Mouse (Mus musculus): ENCODE measurements around the gene Sec62. TPM values are rescaled to one million over a fixed set of nuclear protein-coding genes. Genes with fewer than 3 reads are reported as not detected.

Sec62 gene
- polyA plus RNA-seq, 1 experiment from 2014 or later = 102 TPM

- no peaks in the 10 kb centered on the region for H3K36me3 ChIP-seq (ENCODE audit: control insufficient read depth, insufficient read depth, low read length)
- DNase-seq (no peak), ATAC-seq (ENCODE audit: low FRiP score, low TSS enrichment) (no peak)
- no peak overlapping the region for H3K4me2 ChIP-seq (ENCODE audit: low read length)
- H3K27ac ChIP-seq (replicated peaks; ENCODE audit: low read depth, low read length) = no peak overlapping the region
- H3K4me3 ChIP-seq (replicated peaks; ENCODE audit: low read depth, low read length) = no peak overlapping the region
- 78% methylated on average over 10 of the region's 10 CpGs for WGBS
- no peaks in the 10 kb centered on the region for H3K9me3 ChIP-seq (ENCODE audit: control insufficient read depth, low read length)
- no peaks in the 10 kb centered on the region for H3K4me1 ChIP-seq (ENCODE audit: control insufficient read depth, insufficient read depth, low read length)
- H3K27me3 ChIP-seq (ENCODE audit: control insufficient read depth, insufficient read depth, low read length) = no peaks in the 10 kb centered on the region
- no peak overlapping the region for H3K9ac ChIP-seq (replicated peaks; ENCODE audit: low read length)
Measured at GRCm38 (mm10) chr3:30769755-30770515, 22.7 kb upstream of the Sec62 start.

DNA sequence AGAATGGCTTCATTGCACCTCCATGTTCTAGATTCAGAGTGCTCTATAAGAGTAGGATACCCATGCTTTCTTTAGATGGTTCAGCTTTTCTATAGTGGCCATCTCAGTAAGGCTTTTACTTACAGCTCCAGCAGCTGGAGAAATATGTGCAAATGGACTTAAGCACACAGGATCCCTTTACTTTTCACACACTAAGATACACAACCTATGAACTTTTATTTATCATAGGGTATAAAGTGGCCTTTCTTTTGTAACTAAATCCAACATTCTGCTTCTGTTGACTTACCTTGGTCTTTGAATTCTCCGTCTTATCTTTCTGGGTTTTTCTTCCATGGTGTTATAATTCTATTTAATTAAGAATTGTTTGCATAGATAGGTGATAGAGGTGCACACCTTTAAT, 21.1 kb upstream of the Sec62 start:
- ATAC-seq (ENCODE audit: low FRiP score, low TSS enrichment) (no peak), DNase-seq (no peak)
- Histone ChIP-seq H3K4me1 (ENCODE audit: control insufficient read depth, insufficient read depth, low read length) (no peaks in the 10 kb centered on the region), H3K9me3 (ENCODE audit: control insufficient read depth, low read length) (no peaks in the 10 kb centered on the region), H3K27me3 (ENCODE audit: control insufficient read depth, insufficient read depth, low read length) (no peaks in the 10 kb centered on the region), H3K4me3 (replicated peaks; ENCODE audit: low read depth, low read length) (no peak overlapping the region), H3K9ac (replicated peaks; ENCODE audit: low read length) (no peak overlapping the region), H3K36me3 (ENCODE audit: control insufficient read depth, insufficient read depth, low read length) (no peaks in the 10 kb centered on the region), H3K27ac (replicated peaks; ENCODE audit: low read depth, low read length) (no peak overlapping the region), H3K4me2 (ENCODE audit: low read length) (no peak overlapping the region)
- 96% methylated on average over 1 of the region's 1 CpGs for WGBS

DNA sequence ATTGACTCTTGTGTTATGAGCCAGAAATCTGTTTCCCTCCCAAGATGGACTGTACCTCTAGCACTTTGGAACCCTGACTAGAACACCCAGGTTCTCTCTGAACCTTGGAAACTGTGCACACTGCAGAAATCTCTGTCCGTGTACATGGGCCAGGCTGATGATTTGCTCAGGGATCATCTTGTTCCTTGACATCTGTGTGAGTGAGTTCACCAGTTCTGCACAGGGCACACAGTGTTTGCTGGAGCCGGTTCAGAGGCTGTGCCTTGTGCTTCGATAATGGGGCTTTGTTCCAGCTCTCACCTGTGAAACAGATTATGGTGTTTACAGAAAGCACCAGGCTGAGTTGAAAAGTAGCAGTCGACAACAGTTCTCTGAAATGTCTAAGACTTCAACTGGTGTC, 20.0 kb upstream of the Sec62 start:
- Histone ChIP-seq H3K36me3 (ENCODE audit: control insufficient read depth, insufficient read depth, low read length) (no peaks in the 10 kb centered on the region), H3K9ac (replicated peaks; ENCODE audit: low read length) (no peak overlapping the region), H3K4me1 (ENCODE audit: control insufficient read depth, insufficient read depth, low read length) (no peaks in the 10 kb centered on the region), H3K9me3 (ENCODE audit: control insufficient read depth, low read length) (no peaks in the 10 kb centered on the region), H3K4me3 (replicated peaks; ENCODE audit: low read depth, low read length) (no peak overlapping the region), H3K27me3 (ENCODE audit: control insufficient read depth, insufficient read depth, low read length) (no peaks in the 10 kb centered on the region), H3K27ac (replicated peaks; ENCODE audit: low read depth, low read length) (no peak overlapping the region), H3K4me2 (ENCODE audit: low read length) (no peak overlapping the region)
- 81% methylated on average over 4 of the region's 4 CpGs for WGBS
- DNase-seq (no peak), ATAC-seq (ENCODE audit: low FRiP score, low TSS enrichment) (no peak)

DNA sequence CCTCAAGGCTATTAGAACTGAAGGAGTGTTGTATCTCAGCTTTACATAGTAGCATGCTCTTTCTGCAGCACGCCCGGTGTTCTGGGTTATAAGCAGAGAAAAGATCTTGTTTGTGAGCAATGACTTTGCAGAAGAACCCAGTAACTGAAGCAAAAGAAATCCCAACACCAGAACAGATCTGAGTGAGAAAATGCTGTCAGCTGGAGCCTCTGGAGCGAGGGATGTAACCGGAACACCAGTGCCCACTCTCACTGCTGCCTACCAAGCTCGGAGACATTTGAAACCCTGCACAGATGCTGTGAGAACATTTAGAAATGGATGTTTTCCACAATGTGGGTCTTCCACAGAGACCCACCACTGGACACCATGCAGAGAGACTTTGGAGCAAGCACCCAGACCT, 18.0 kb upstream of the Sec62 start:
- Histone ChIP-seq H3K27ac (replicated peaks; ENCODE audit: low read depth, low read length) (no peak overlapping the region), H3K4me1 (ENCODE audit: control insufficient read depth, insufficient read depth, low read length) (no peaks in the 10 kb centered on the region), H3K9me3 (ENCODE audit: control insufficient read depth, low read length) (no peaks in the 10 kb centered on the region), H3K4me3 (replicated peaks; ENCODE audit: low read depth, low read length) (no peak overlapping the region), H3K4me2 (ENCODE audit: low read length) (no peak overlapping the region), H3K9ac (replicated peaks; ENCODE audit: low read length) (no peak overlapping the region), H3K36me3 (ENCODE audit: control insufficient read depth, insufficient read depth, low read length) (no peaks in the 10 kb centered on the region), H3K27me3 (ENCODE audit: control insufficient read depth, insufficient read depth, low read length) (no peaks in the 10 kb centered on the region)
- WGBS = 97% methylated on average over 5 of the region's 5 CpGs
- ATAC-seq (ENCODE audit: low FRiP score, low TSS enrichment) (no peak), DNase-seq (no peak)

DNA sequence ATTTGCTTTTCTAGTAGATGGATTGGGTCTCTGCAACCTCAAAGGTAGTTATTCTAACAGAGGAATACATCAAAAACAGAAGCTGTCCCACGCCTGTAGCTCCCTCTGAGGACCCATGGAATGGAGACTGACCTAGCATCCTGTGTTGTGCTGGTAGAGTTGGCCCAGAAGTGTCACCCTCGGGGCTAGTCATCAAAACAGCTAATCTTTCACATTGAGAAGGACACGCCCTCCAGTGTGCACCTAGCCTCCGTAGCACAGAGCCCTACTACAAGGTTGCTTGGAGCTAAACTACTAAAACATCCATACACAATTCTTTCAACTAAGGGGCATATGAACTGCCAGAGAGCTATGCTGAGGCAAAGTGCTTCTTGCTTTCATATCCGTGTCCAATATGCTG, 14.7 kb upstream of the Sec62 start:
- 81% methylated on average over 5 of the region's 5 CpGs for WGBS
- no peaks in the 10 kb centered on the region for H3K27me3 ChIP-seq (ENCODE audit: control insufficient read depth, insufficient read depth, low read length)
- H3K9ac ChIP-seq (replicated peaks; ENCODE audit: low read length) = no peak overlapping the region
- H3K9me3 ChIP-seq (ENCODE audit: control insufficient read depth, low read length) = no peaks in the 10 kb centered on the region
- H3K4me3 ChIP-seq (replicated peaks; ENCODE audit: low read depth, low read length) = no peak overlapping the region
- H3K4me2 ChIP-seq (ENCODE audit: low read length) = no peak overlapping the region
- no peaks in the 10 kb centered on the region for H3K36me3 ChIP-seq (ENCODE audit: control insufficient read depth, insufficient read depth, low read length)
- ATAC-seq (ENCODE audit: low FRiP score, low TSS enrichment) (no peak), DNase-seq (no peak)
- no peak overlapping the region for H3K27ac ChIP-seq (replicated peaks; ENCODE audit: low read depth, low read length)
- no peaks in the 10 kb centered on the region for H3K4me1 ChIP-seq (ENCODE audit: control insufficient read depth, insufficient read depth, low read length)

DNA sequence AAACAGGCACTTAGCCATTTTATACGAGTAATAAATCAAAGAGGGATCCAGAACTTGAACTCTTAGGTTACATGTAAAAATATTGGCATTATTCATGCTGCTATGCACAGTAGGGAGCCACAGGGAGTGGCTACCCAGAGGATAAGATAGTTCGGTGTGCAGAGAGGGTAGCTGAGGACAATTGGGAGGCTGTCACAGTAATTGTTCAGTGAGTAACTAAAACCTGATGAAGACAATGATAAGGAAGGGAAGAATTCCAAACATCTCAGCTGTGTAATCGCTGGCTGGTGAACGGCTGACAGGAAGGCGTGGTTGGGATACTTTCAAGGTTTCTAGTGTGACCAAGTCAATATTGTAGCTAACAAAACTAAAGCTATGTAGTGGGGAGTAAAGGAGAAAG, 4.1 kb upstream of the Sec62 start:
- Histone ChIP-seq H3K9me3 (ENCODE audit: control insufficient read depth, low read length) (no peaks in the 10 kb centered on the region), H3K27me3 (ENCODE audit: control insufficient read depth, insufficient read depth, low read length) (no peaks in the 10 kb centered on the region), H3K4me2 (ENCODE audit: low read length) (no peak overlapping the region), H3K27ac (replicated peaks; ENCODE audit: low read depth, low read length) (no peak overlapping the region), H3K36me3 (ENCODE audit: control insufficient read depth, insufficient read depth, low read length) (no peaks in the 10 kb centered on the region), H3K4me1 (ENCODE audit: control insufficient read depth, insufficient read depth, low read length) (no peaks in the 10 kb centered on the region), H3K4me3 (replicated peaks; ENCODE audit: low read depth, low read length) (no peak overlapping the region), H3K9ac (replicated peaks; ENCODE audit: low read length) (no peak overlapping the region)
- no peak for DNase-seq
- 12% methylated on average over 5 of the region's 5 CpGs for WGBS
- ATAC-seq (ENCODE audit: low FRiP score, low TSS enrichment) = no peak

DNA sequence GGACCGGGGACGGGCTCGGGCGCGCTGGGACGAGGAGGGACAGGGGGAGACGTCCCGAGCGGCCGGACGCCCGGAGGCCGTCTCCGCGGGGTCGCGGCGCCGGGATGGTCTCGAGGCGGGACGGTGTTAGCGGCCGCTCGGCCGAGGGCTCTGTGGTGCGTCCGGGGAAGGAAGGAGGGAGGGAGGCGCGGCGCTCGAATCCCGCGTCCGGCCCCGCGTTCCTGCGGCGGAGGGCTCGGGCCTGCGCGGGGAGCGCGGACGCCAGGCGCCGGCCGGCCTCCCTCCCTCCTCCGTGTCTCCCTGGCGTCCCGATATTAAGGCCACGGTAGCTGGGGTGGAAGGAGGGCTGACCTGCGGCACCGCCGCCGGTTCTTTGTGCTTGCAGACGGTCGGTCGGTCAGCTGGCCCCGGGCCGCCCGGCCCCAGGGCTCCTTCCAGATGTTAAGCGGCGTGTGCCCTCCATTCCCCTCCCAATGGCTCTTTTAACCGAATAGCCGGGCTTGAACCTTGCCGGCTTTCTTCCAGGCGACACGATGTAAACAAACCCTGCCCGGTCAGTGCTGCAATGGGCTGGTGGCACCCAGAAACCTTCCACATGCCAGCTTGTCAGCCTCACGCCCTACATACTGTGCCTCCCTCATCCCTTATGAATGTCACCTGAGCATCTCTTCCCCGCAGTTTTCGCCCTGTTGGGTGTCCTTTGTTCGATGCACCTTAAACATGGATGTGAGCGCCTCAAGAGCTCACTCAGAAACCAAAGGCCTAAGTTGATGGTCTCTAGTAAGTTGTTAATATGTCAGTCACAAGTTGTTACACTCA, 937 bp downstream of the Sec62 start:
- H3K4me3 ChIP-seq (replicated peaks; ENCODE audit: low read depth, low read length) = peak overlapping the region; percentile 94
- peak overlapping the region; percentile 91 for H3K9ac ChIP-seq (replicated peaks; ENCODE audit: low read length)
- under 1% methylated on average over 66 of the region's 75 CpGs for whole genome bisulfite sequencing
- H3K27me3 ChIP-seq (ENCODE audit: control insufficient read depth, insufficient read depth, low read length) = no peaks in the 10 kb centered on the region
- H3K9me3 ChIP-seq (ENCODE audit: control insufficient read depth, low read length) = no peaks in the 10 kb centered on the region
- DNase-seq (no peak), ATAC-seq (ENCODE audit: low FRiP score, low TSS enrichment) (peak; percentile 85)
- H3K36me3 ChIP-seq (ENCODE audit: control insufficient read depth, insufficient read depth, low read length) = no peaks in the 10 kb centered on the region
- peaks cover 9% of the 10 kb centered on the region for H3K4me1 ChIP-seq (ENCODE audit: control insufficient read depth, insufficient read depth, low read length)
- peak overlapping the region; percentile 96 for H3K27ac ChIP-seq (replicated peaks; ENCODE audit: low read depth, low read length)
- peak overlapping the region; percentile 55 for H3K4me2 ChIP-seq (ENCODE audit: low read length)

- 92% methylated on average over 3 of the region's 3 CpGs for WGBS
- no peaks in the 10 kb centered on the region for H3K4me1 ChIP-seq (ENCODE audit: control insufficient read depth, insufficient read depth, low read length)
- H3K36me3 ChIP-seq (ENCODE audit: control insufficient read depth, insufficient read depth, low read length) = peaks cover 45% of the 10 kb centered on the region
- H3K9me3 ChIP-seq (ENCODE audit: control insufficient read depth, low read length) = no peaks in the 10 kb centered on the region
- no peaks in the 10 kb centered on the region for H3K27me3 ChIP-seq (ENCODE audit: control insufficient read depth, insufficient read depth, low read length)
- DNase-seq (no peak), ATAC-seq (ENCODE audit: low FRiP score, low TSS enrichment) (no peak)
- H3K4me3 ChIP-seq (replicated peaks; ENCODE audit: low read depth, low read length) = no peak overlapping the region
- H3K27ac ChIP-seq (replicated peaks; ENCODE audit: low read depth, low read length) = no peak overlapping the region
- no peak overlapping the region for H3K4me2 ChIP-seq (ENCODE audit: low read length)
- no peak overlapping the region for H3K9ac ChIP-seq (replicated peaks; ENCODE audit: low read length)
Measured at GRCm38 (mm10) chr3:30802171-30802570, 9.5 kb downstream of the Sec62 start.

DNA sequence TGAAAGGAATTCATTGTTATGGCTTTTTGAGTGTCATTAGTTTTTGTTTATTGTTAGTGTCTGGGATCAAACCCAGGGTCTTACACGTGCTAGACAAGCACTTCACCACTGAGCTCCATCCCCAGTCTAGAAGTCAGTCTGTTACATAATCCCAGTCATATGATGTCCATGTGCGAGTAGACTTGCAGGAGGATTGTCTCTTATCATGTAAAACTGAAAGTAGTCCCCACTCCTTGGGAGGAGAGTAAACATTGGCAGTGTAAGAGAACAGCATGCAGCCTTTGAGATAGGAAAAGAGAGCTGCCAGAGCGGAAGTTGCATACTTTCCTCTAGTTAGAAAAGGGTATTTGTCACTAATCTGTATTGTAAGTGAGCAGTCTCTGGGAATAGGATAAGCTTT, 20.2 kb downstream of the Sec62 start:
- Histone ChIP-seq H3K9ac (replicated peaks; ENCODE audit: low read length) (no peak overlapping the region), H3K4me2 (ENCODE audit: low read length) (no peak overlapping the region), H3K9me3 (ENCODE audit: control insufficient read depth, low read length) (no peaks in the 10 kb centered on the region), H3K4me1 (ENCODE audit: control insufficient read depth, insufficient read depth, low read length) (no peaks in the 10 kb centered on the region), H3K36me3 (ENCODE audit: control insufficient read depth, insufficient read depth, low read length) (peaks cover 57% of the 10 kb centered on the region), H3K27me3 (ENCODE audit: control insufficient read depth, insufficient read depth, low read length) (no peaks in the 10 kb centered on the region), H3K4me3 (replicated peaks; ENCODE audit: low read depth, low read length) (no peak overlapping the region), H3K27ac (replicated peaks; ENCODE audit: low read depth, low read length) (no peak overlapping the region)
- WGBS = 83% methylated on average over 3 of the region's 3 CpGs
- DNase-seq = no peak
- ATAC-seq (ENCODE audit: low FRiP score, low TSS enrichment) = no peak
